Mouse (Mus musculus) ZHBTc4 (cell line): ENCODE measurements around the gene Castor1.

ENCODE experiments used
- DNase-seq: peaks from one replicate; pipeline ENCODE4 v3.0.0-alpha.2; 2011; ENCODE audit warnings: low read depth, low spot score

Gene Castor1

GRCm38 (mm10) chr11:4206563-4206962, 11.5 kb upstream of the Castor1 start:
- DNase-seq: no peak

- DNase-seq: no peak
These were observed 10.4 kb upstream of the Castor1 start for GRCm38 (mm10) chr11:4207655-4208054.

GRCm38 (mm10) chr11:4209556-4209955, 8.5 kb upstream of the Castor1 start:
- DNase-seq: no peak

GRCm38 (mm10) chr11:4210786-4211185, 7.2 kb upstream of the Castor1 start:
- no peak for DNase-seq

GRCm38 (mm10) chr11:4213107-4213506, 4.9 kb upstream of the Castor1 start:
- DNase-seq: peak; percentile 62

GRCm38 (mm10) chr11:4214572-4214971, 3.5 kb upstream of the Castor1 start:
- no peak for DNase-seq

GRCm38 (mm10) chr11:4215061-4215460, 3.0 kb upstream of the Castor1 start:
- DNase-seq: no peak

GRCm38 (mm10) chr11:4216248-4217000, 1.6 kb upstream of the Castor1 start:
- no peak for DNase-seq

- peak; percentile 60 for DNase-seq
These were observed 612 bp downstream of the Castor1 start for GRCm38 (mm10) chr11:4218637-4219036.

- DNase-seq: peak; percentile 72
These were observed 1.3 kb downstream of the Castor1 start for GRCm38 (mm10) chr11:4219317-4219751.

GRCm38 (mm10) chr11:4219908-4220307, 1.9 kb downstream of the Castor1 start:
- DNase-seq: no peak

- peak; percentile 88 for DNase-seq
These were observed 2.7 kb downstream of the Castor1 start for GRCm38 (mm10) chr11:4220443-4221400.

- no peak for DNase-seq
These were observed 4.3 kb downstream of the Castor1 start for GRCm38 (mm10) chr11:4222046-4222950.

GRCm38 (mm10) chr11:4223393-4224188, 5.6 kb downstream of the Castor1 start:
- DNase-seq: no peak

GRCm38 (mm10) chr11:4224223-4224622, 6.2 kb downstream of the Castor1 start:
- no peak for DNase-seq

GRCm38 (mm10) chr11:4226569-4227325, 8.7 kb downstream of the Castor1 start:
- DNase-seq: no peak

GRCm38 (mm10) chr11:4228463-4228862, 10.4 kb downstream of the Castor1 start:
- DNase-seq: no peak

GRCm38 (mm10) chr11:4229841-4230240, 11.8 kb downstream of the Castor1 start:
- no peak for DNase-seq

GRCm38 (mm10) chr11:4231435-4231834, 13.4 kb downstream of the Castor1 start:
- DNase-seq: no peak

- DNase-seq: no peak
These were observed 14.6 kb downstream of the Castor1 start for GRCm38 (mm10) chr11:4232644-4233043.
